Mouse (Mus musculus) spleen, postnatal 0 days (tissue): ENCODE data around the gene Emc3. TPM values are rescaled to one million over a fixed set of nuclear protein-coding genes. Genes with fewer than 3 reads are reported as not detected.

Experiments used
- polyA plus RNA-seq: library from polyadenylated mRNA; unstranded; fragments of >200 nt; fragmentation: Nextera tagmentation; extraction: Ambion mirVana; gene quantifications from 2 replicates; pipeline ENCODE4 v1.2.1, GENCODE M21; 2015

Gene Emc3
- polyA plus RNA-seq = 53.2 and 56.0 TPM in 2 replicates

GRCm38 (mm10) chr6:113530932-113531839 lies at the start of gene Emc3, which contains the start of gene Fancd2:
TSS of gene Emc3 (minus strand) at chr6:113531652.
TSS of gene Fancd2 (plus strand) at chr6:113531682.

GRCm38 (mm10) chr6:113501388-113502084 lies 29.9 kb downstream of the Emc3 start, which contains the start of gene Prrt3:
TSS of gene Prrt3 (minus strand) at chr6:113501931.

GRCm38 (mm10) chr6:113483100-113483615 lies 48.3 kb downstream of the Emc3 start, which contains the start of gene Creld1:
TSS of gene Creld1 (plus strand) at chr6:113483297.

GRCm38 (mm10) chr6:113471297-113471936 lies 60.0 kb downstream of the Emc3 start, which contains the start of gene Il17rc:
TSS of gene Il17rc (plus strand) at chr6:113471427.

Other genes starting within 250 kb of the Emc3 start
- 0.06 TPM in 1 of 2 replicates, not detected in the other for gene Cpne9, start 249.3 kb downstream of the Emc3 start, polyA plus RNA-seq
- gene Brpf1, start 224.5 kb downstream of the Emc3 start, polyA plus RNA-seq = 9.4 and 10.9 TPM in 2 replicates
- 8.0 and 9.3 TPM in 2 replicates for gene Ogg1, start 204.7 kb downstream of the Emc3 start, polyA plus RNA-seq
- 32.5 and 44.0 TPM in 2 replicates for gene Camk1, start 187.7 kb downstream of the Emc3 start, polyA plus RNA-seq
- gene Tada3, start 153.8 kb downstream of the Emc3 start, polyA plus RNA-seq = 22.3 and 24.9 TPM in 2 replicates
- gene Arpc4, start 153.5 kb downstream of the Emc3 start, polyA plus RNA-seq = 304 and 358 TPM in 2 replicates
- gene Ttll3, start 142.4 kb downstream of the Emc3 start, polyA plus RNA-seq = 2.3 and 3.7 TPM in 2 replicates
- gene Rpusd3, start 112.3 kb downstream of the Emc3 start, polyA plus RNA-seq = 11.3 and 11.5 TPM in 2 replicates
- gene Cidec, start 95.9 kb downstream of the Emc3 start, polyA plus RNA-seq = not detected in 2 replicates
- 38.3 and 39.6 TPM in 2 replicates for gene Jagn1, start 89.1 kb downstream of the Emc3 start, polyA plus RNA-seq
- gene Il17re, start 73.2 kb downstream of the Emc3 start, polyA plus RNA-seq = 1.2 and 1.5 TPM in 2 replicates
- 4.9 and 6.2 TPM in 2 replicates for gene Il17rc, start 60.2 kb downstream of the Emc3 start, polyA plus RNA-seq
- gene Creld1, start 48.4 kb downstream of the Emc3 start, polyA plus RNA-seq = 4.4 and 7.4 TPM in 2 replicates
- 0.05 and 0.11 TPM in 2 replicates for gene Prrt3, start 29.7 kb downstream of the Emc3 start, polyA plus RNA-seq
- 11.9 and 15.6 TPM in 2 replicates for gene Fancd2, start within 50 bp of the Emc3 start, polyA plus RNA-seq
- gene Fancd2os, start 69.1 kb upstream of the Emc3 start, polyA plus RNA-seq = 0.37 TPM in 1 of 2 replicates, not detected in the other
- 138 and 155 TPM in 2 replicates for gene Brk1, start 73.1 kb upstream of the Emc3 start, polyA plus RNA-seq
- gene Vhl, start 92.3 kb upstream of the Emc3 start, polyA plus RNA-seq = 16.0 and 19.0 TPM in 2 replicates
- gene Irak2, start 106.8 kb upstream of the Emc3 start, polyA plus RNA-seq = 6.9 and 9.2 TPM in 2 replicates
- 0.74 and 1.2 TPM in 2 replicates for gene Tatdn2, start 165.4 kb upstream of the Emc3 start, polyA plus RNA-seq
- gene Ghrl, start 188.2 kb upstream of the Emc3 start, polyA plus RNA-seq = 0.89 and 1.2 TPM in 2 replicates
- 108 and 113 TPM in 2 replicates for gene Sec13, start 209.1 kb upstream of the Emc3 start, polyA plus RNA-seq